12 mouse cellular contexts compared by ENCODE assay signal in genomic region chr19:35143781-35144180, GRCm38 (mm10).
"Had no signal": no experiment of that assay in that cellular context is flagged by ENCODE, and none has a peak within 500 bp of the region (broad histone marks: within the 10 kb centered on the region; RNA-seq: fewer than 3 reads in every experiment).

No protein-coding gene starts in this region.

- ATAC-seq: midbrain, embryonic 16.5 days had no signal

- DNase-seq: lung, adult 18-20 months; lung, postnatal 14 days; lung, postnatal 4 days; midbrain, embryonic 14.5 days; retina, postnatal 1 day; right cerebral cortex, adult 18-20 months; right cerebral cortex, postnatal 25 days; right cerebral cortex, postnatal 4 days; spleen, adult 18-20 months; thymus, adult 18-20 months; thymus, postnatal 36 days had no signal
